Mouse (Mus musculus) megakaryocyte, embryonic 14.5 days (primary cell): Measurements from ENCODE around the gene Chmp4b.

ENCODE experiments used
- FLI1 ChIP-seq: IDR thresholded peaks from 2 replicates; pipeline ENCODE4 v1.6.1; 2012; ENCODE audit warnings: low read length, inconsistent platforms, mixed read lengths
- GATA1 ChIP-seq: IDR thresholded peaks from 3 replicates; pipeline ENCODE4 v1.6.1; 2012; ENCODE audit warnings: mixed read lengths, low read length, inconsistent platforms, borderline replicate concordance

DNA sequence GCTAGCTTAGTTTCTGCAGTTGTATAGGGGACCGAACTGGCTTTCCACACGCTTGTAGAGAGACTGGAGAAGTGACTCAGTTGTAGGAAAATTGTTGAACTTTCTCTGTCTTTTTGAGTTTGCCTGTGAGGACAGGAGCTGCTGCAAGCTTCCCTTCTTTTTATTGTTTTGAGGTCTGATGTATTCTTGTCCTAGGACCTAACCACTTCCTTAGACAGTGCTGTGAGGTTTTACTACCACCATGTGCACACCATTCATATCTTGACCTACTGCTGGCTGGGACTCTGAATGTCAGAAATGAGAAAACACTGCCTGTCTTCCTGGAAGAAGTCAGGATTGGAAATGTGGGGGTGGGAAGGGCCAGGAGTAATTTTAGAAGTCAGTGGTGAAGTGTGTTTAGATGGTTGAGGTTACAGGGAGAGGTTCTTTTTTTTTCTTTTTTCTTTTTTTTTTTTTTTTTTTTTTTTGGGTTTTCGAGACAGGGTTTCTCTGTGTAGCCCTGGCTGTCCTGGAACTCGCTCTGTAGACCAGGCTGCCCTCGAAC is 8.1 kb downstream of the Chmp4b start:
- TF ChIP-seq GATA1 (no peak), FLI1 (no peak)
